Mouse (Mus musculus) neural tube, embryonic 11.5 days (tissue): Measurements from ENCODE around the gene Gm11567. TPM values are rescaled to one million over a fixed set of nuclear protein-coding genes. Genes with fewer than 3 reads are reported as not detected.
"Not testable (repeated sequence)": the region's sequence is repeated elsewhere in the genome, so short reads cannot be mapped to it uniquely, and the experiment has no call there.

Experiments
- ATAC-seq: fragments of 200-750 bp; cut with Nextera tagmentation; 2 replicates; pipeline ENCODE4 v1.8.0; 2017; ENCODE audit warnings: moderate number of reproducible peaks, mild to moderate bottlenecking, moderate TSS enrichment, moderate library complexity; ENCODE audit not compliant: insufficient read depth, low FRiP score, low TSS enrichment
- DNase-seq: peaks from one replicate; pipeline ENCODE4 v3.0.0-alpha.2; 2015; ENCODE audit warnings: low spot score
- H3K27ac ChIP-seq: fragments of 300-500 bp; sonication (generic); 2 replicates; pipeline ENCODE4 v1.5.1; 2014; ENCODE audit warnings: low read depth, mild to moderate bottlenecking, low read length
- H3K27me3 ChIP-seq: fragments of 300-500 bp; sonication (generic); 2 replicates; pipeline ENCODE4 v1.6.1; 2014; ENCODE audit warnings: mild to moderate bottlenecking, low read length, mixed read lengths; ENCODE audit not compliant: control insufficient read depth, insufficient read depth
- H3K36me3 ChIP-seq: fragments of 300-500 bp; sonication (generic); 2 replicates; pipeline ENCODE4 v1.6.1; 2014; ENCODE audit warnings: mild to moderate bottlenecking, low read length, moderate library complexity, mixed read lengths; ENCODE audit not compliant: control insufficient read depth, insufficient read depth
- H3K4me1 ChIP-seq: fragments of 300-500 bp; sonication (generic); 2 replicates; pipeline ENCODE4 v1.6.1; 2014; ENCODE audit warnings: low read length, mixed read lengths; ENCODE audit not compliant: control insufficient read depth, insufficient read depth
- H3K4me2 ChIP-seq: fragments of 300-500 bp; sonication (generic); 2 replicates; pipeline ENCODE4 v1.6.1; 2014; ENCODE audit warnings: low read depth, mild to moderate bottlenecking, moderate library complexity
- H3K4me3 ChIP-seq: fragments of 300-500 bp; sonication (generic); 2 replicates; pipeline ENCODE4 v1.5.1; 2014; ENCODE audit warnings: low read depth, low read length
- H3K9ac ChIP-seq: fragments of 300-500 bp; sonication (generic); 2 replicates; pipeline ENCODE4 v1.6.1; 2014; ENCODE audit warnings: mild to moderate bottlenecking, low read length
- H3K9me3 ChIP-seq: fragments of 300-500 bp; sonication (generic); 2 replicates; pipeline ENCODE4 v1.6.1; 2016; ENCODE audit warnings: low read length; ENCODE audit not compliant: control insufficient read depth
- WGBS: fragments of 180-500 bp; shearing (Covaris S2); extraction: QIAGEN DNeasy Blood & Tissue Kit; methylation state at CpG from one replicate; pipeline ENCODE4 v1.1.7; 2014; 5-methylcytosine and 5-hydroxymethylcytosine counted together
- polyA plus RNA-seq: library from polyadenylated mRNA; unstranded; fragments of >200 nt; fragmentation: Nextera tagmentation; extraction: Ambion mirVana; gene quantifications from 2 replicates; pipeline ENCODE4 v1.2.1, GENCODE M21; 2014

The Gm11567 gene
- polyA plus RNA-seq, 1 experiment from 2014 or later, result 0.23 TPM

GRCm38 (mm10) chr11:99873089-99873488 lies 5.9 kb upstream of the Gm11567 start, which contains the start of gene Krtap9-1:
Krtap9-1 (plus strand) TSS chr11:99873389.
- not testable (repeated sequence) for DNase-seq, H3K27ac ChIP-seq, H3K4me3 ChIP-seq, H3K4me2 ChIP-seq, H3K36me3 ChIP-seq, H3K9ac ChIP-seq, H3K27me3 ChIP-seq, H3K9me3 ChIP-seq, ATAC-seq, H3K4me1 ChIP-seq
- WGBS, result 78% methylated on average over 1 of the region's 1 CpGs

GRCm38 (mm10) chr11:99907620-99908019 lies 28.6 kb downstream of the Gm11567 start, which contains the start of gene Krtap31-1:
Krtap31-1 (plus strand) TSS chr11:99907920.
- ATAC-seq, result no peak
- no peak within 1 kb of the TSS for H3K9ac ChIP-seq
- no peak within 1 kb of the TSS for H3K4me3 ChIP-seq
- WGBS, result 90% methylated on average over 2 of the region's 2 CpGs
- no peaks in the 10 kb centered on the region for H3K9me3 ChIP-seq
- no peaks in the 10 kb centered on the region for H3K36me3 ChIP-seq
- DNase-seq, result no peak
- H3K4me1 ChIP-seq, result no peaks in the 10 kb centered on the region
- no peak within 1 kb of the TSS for H3K4me2 ChIP-seq
- no peak within 1 kb of the TSS for H3K27ac ChIP-seq
- H3K27me3 ChIP-seq, result no peaks in the 10 kb centered on the region

GRCm38 (mm10) chr11:99914451-99914850 lies 35.5 kb downstream of the Gm11567 start, which contains the start of gene Gm11565:
Gm11565 (plus strand) TSS chr11:99914751.
- H3K36me3 ChIP-seq, result no peaks in the 10 kb centered on the region
- ATAC-seq (no peak), DNase-seq (no peak)
- no peak within 1 kb of the TSS for H3K9ac ChIP-seq
- no peak within 1 kb of the TSS for H3K4me2 ChIP-seq
- H3K4me1 ChIP-seq, result no peaks in the 10 kb centered on the region
- H3K27ac ChIP-seq, result no peak within 1 kb of the TSS
- H3K9me3 ChIP-seq, result no peaks in the 10 kb centered on the region
- WGBS, result 95% methylated on average over 3 of the region's 3 CpGs
- no peaks in the 10 kb centered on the region for H3K27me3 ChIP-seq
- H3K4me3 ChIP-seq, result no peak within 1 kb of the TSS

Other genes with a start within 250 kb of the Gm11567 start
- gene Krtap4-2, start 244.1 kb upstream of the Gm11567 start, polyA plus RNA-seq, result not detected in 2 replicates
- gene Krtap4-7, start 235.1 kb upstream of the Gm11567 start, polyA plus RNA-seq, result not detected in 2 replicates
- not detected in 2 replicates for gene Gm11555, start 229.0 kb upstream of the Gm11567 start, polyA plus RNA-seq
- not detected in 2 replicates for gene Gm11563, start 220.2 kb upstream of the Gm11567 start, polyA plus RNA-seq
- gene Krtap4-6, start 213.2 kb upstream of the Gm11567 start, polyA plus RNA-seq, result not detected in 2 replicates
- not detected in 2 replicates for gene Gm14190, start 188.4 kb upstream of the Gm11567 start, polyA plus RNA-seq
- gene Gm14180, start 144.9 kb upstream of the Gm11567 start, polyA plus RNA-seq, result not detected in 2 replicates
- not detected in 2 replicates for gene Gm11595, start 106.3 kb upstream of the Gm11567 start, polyA plus RNA-seq
- not detected in 2 replicates for gene Krtap4-8, start 98.5 kb upstream of the Gm11567 start, polyA plus RNA-seq
- gene Krtap4-9, start 94.0 kb upstream of the Gm11567 start, polyA plus RNA-seq, result not detected in 2 replicates
- not detected in 2 replicates for gene Gm11596, start 85.7 kb upstream of the Gm11567 start, polyA plus RNA-seq
- gene Gm11569, start 80.3 kb upstream of the Gm11567 start, polyA plus RNA-seq, result not detected in 2 replicates
- not detected in 2 replicates for gene Gm11554, start 74.7 kb upstream of the Gm11567 start, polyA plus RNA-seq
- gene Krtap4-13, start 69.3 kb upstream of the Gm11567 start, polyA plus RNA-seq, result not detected in 2 replicates
- not detected in 2 replicates for gene Gm11564, start 63.5 kb upstream of the Gm11567 start, polyA plus RNA-seq
- gene 2300003K06Rik, start 41.1 kb upstream of the Gm11567 start, polyA plus RNA-seq, result not detected in 2 replicates
- gene Krtap4-16, start 27.6 kb upstream of the Gm11567 start, polyA plus RNA-seq, result not detected in 2 replicates
- gene Gm11568, start 21.3 kb upstream of the Gm11567 start, polyA plus RNA-seq, result not detected in 2 replicates
- not detected in 2 replicates for gene Gm11559, start 14.7 kb upstream of the Gm11567 start, polyA plus RNA-seq
- not detected in 2 replicates for gene Krtap9-1, start 5.8 kb upstream of the Gm11567 start, polyA plus RNA-seq
- gene Krtap31-1, start 28.7 kb downstream of the Gm11567 start, polyA plus RNA-seq, result not detected in 2 replicates
- not detected in 2 replicates for gene Gm11565, start 35.6 kb downstream of the Gm11567 start, polyA plus RNA-seq
- not detected in 2 replicates for gene Krtap31-2, start 57.1 kb downstream of the Gm11567 start, polyA plus RNA-seq
- not detected in 2 replicates for gene Krtap9-5, start 69.3 kb downstream of the Gm11567 start, polyA plus RNA-seq
- not detected in 2 replicates for gene Krtap29-1, start 99.9 kb downstream of the Gm11567 start, polyA plus RNA-seq
- 0.20 TPM in 1 of 2 replicates, not detected in the other for gene Krtap16-1, start 107.4 kb downstream of the Gm11567 start, polyA plus RNA-seq
- gene Krtap17-1, start 114.8 kb downstream of the Gm11567 start, polyA plus RNA-seq, result not detected in 2 replicates
- not detected in 2 replicates for gene Krt33a, start 137.0 kb downstream of the Gm11567 start, polyA plus RNA-seq
- not detected in 2 replicates for gene Krt33b, start 150.7 kb downstream of the Gm11567 start, polyA plus RNA-seq
- gene Krt34, start 162.4 kb downstream of the Gm11567 start, polyA plus RNA-seq, result not detected in 2 replicates
- not detected in 2 replicates for gene Krt31, start 171.4 kb downstream of the Gm11567 start, polyA plus RNA-seq
- not detected in 2 replicates for gene Krt32, start 209.0 kb downstream of the Gm11567 start, polyA plus RNA-seq
- not detected in 2 replicates for gene Krt35, start 217.1 kb downstream of the Gm11567 start, polyA plus RNA-seq
- gene Krt36, start 226.4 kb downstream of the Gm11567 start, polyA plus RNA-seq, result not detected in 2 replicates
- 0.19 TPM in 1 of 2 replicates, not detected in the other for gene Krt13, start 242.4 kb downstream of the Gm11567 start, polyA plus RNA-seq